Mouse (Mus musculus): ENCODE results near the gene Unc13d.
"Not testable (repeated sequence)": the region's sequence is repeated elsewhere in the genome, so short reads cannot be mapped to it uniquely, and the experiment has no call there.

Gene Unc13d

DNA sequence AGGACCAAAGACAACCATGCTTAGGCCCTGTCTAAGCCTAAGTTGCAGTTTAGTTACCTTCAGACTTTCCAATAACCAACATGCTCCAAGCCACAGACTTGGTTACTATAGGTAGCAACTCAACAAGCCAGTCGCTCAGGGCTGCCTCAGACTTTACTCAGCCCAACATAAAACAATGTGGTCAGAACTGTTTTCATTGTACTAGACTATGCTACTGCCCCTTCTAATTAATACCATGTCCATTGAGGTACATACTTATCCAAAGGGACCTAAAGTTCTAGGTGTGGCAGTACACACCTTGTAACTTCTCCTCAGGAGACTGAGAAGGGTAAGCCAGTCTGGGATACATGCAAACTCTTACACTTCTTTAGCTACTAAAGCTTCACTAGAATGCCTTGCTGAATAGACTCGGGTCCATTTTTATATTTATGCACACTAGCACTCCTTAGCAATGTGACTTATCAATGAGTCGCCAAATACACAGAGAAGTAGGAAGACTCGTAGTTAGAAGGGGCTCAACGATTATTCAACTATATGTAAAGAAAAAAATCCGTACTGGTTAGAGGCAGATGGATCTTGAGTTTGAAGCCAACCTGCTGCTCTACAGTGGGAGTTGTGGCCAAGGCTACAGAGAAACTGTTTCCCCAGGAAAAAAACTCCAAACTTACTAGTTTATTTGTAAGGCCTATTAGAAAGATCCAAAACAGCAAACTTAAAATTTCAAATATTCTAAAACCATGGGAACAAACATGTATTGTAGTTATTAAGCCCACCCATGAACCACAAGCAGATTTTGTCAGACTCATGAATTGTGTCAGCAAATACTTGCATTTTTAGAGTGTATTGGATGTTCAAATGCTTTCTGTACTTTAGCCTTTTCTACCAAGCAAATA is 56.2 kb downstream of the Unc13d start:
- DNase-seq (ENCODE audit: low spot score): peak; percentile 60

DNA sequence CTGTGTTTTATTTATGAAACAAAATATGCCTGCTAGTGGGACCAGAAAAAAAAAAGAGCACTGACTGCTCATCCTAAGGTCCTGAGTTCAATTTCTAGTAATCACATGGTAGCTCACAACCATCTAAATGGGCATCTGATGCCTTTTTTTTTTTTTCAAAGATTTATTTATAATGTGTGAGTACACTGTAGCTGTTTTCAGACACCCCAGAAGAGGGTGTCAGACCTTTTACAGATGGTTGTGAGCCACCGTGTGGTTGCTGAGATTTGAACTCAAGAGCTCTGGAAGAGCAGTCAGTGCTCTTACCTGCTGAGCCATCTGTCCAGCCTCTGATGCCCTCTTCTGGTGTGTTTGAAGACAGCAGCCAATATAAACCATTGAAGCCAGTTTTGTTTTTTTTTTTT is 57.2 kb downstream of the Unc13d start:
- peak; percentile 38 for DNase-seq (ENCODE audit: low spot score)

DNA sequence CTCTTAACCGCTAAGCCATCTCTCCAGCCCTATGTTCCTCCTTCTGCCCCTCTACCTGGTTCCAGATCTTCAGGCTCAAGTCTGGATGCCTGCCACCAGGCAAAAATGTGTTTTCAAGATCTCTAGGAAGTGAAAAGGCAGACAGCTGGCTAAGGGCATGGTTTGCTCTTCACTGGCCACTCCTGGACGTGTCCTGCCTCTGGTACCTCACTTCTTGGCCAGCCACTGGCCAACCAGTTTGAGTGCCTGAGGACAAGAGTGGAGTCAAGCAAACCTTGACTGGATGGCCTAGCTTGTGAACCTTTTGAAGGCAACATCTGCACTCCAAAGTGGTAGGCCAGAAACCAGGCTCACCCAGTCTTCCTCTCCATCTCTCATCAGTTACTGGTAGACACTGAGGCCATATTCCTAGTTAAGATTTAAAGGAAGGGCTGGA is 57.8 kb downstream of the Unc13d start:
- no peak for DNase-seq (ENCODE audit: low spot score)

DNA sequence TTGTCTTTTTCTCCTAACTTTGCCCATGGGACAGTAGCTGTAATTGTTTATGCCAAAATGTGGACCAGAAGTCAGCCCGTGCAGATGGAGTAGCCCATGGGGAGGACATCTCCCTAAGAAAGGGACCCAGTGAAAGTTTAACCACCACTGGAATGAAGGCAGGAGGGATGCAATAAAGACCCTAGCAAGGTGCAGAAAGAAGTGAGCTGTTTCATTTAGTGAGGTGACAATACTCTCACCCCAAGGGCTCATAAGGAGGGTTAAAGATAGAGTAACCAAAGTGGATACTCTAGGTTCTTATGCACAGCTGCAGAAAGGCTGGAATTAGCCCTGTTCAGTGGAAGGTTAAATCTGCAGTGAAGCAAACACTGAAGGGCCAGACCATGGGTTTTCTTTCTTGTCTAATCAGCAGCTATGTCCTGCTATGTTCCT is 58.4 kb downstream of the Unc13d start:
- no peak for DNase-seq (ENCODE audit: low spot score)

DNA sequence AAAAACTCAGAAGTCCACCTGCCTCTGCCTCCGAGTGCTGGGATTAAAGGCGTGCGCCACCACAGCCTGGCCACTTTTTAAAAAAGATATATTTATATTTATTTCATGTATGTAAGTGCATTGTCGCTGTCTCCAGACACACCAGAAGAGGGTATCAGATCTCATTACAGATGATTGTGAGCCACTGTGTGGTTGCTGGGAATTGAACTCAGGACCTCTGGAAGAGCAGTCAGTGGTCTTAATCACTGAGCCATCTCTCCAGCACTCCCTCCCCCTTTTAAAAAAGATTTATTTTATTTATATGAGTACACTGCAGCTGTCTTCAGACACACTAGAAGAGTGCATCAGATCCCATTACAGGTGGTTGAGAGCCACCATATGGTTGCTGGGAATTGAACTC is 58.9 kb downstream of the Unc13d start:
- DNase-seq (ENCODE audit: low spot score): not testable (repeated sequence)

- peak; percentile 77 for DNase-seq (ENCODE audit: low spot score)
Observed at GRCm38 (mm10) chr11:116018106-116018505, 59.7 kb downstream of the Unc13d start.

DNA sequence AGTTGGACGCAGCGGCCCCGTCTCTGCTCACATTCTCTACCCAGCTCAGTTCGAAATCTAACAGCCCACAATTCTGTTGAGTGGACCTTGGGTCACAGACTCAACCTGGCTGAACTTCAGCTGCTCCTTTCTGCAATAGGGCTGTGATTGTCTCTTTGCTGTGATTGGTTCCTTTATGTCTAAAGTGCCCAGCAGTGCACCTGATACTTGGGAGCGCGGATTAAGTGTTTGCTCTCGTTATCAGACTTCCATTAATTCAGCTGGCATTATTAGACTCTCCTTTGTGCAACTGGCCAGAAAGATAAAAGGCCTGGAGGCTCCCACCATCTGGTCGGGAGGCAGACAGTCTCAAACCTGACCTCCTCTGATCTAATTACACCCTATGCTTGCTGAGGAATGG is 62.9 kb downstream of the Unc13d start:
- no peak for DNase-seq (ENCODE audit: low spot score)

DNA sequence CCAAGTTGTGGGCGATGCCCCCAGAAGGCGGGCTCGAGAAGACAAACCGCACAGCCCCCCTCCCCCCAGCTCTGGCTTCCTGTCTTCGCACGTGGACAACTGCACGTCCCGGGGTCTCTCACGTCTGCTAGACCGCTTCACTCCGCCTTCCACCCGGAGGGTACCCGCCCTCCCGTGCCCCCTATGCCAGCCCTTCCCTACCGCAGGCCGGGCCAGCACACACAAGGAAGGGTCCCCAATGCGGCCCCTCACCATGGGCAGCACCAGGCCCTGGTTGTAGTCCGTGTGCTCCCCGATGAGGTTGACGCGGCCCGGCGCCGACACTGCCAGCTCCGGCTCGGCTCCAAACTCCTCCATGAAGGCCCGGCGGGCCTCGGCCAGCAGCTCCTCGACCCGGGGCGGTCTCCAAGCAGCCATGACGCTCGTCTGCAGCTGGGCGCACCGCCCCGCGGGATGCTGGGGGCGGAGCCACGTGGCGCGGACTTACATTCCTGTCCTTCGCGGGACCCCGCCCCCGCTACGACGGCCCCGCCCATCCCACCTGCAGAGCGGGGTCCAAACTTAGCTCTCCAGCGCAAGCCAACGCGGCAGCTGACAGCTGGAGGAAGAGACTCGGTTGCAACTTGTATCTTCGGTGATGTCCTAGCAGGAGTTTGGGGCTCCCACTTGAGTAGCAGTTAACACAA is 65.4 kb downstream of the Unc13d start, which contains the start of gene Galk1:
Gene Galk1, minus strand, starts transcription at position 458 of the 686 bp plus-strand sequence.
- DNase-seq (ENCODE audit: low spot score): peak; percentile 93
